8 mouse cellular contexts compared by ENCODE assay signal in genomic region chr5:35279696-35280001, GRCm38 (mm10). TPM values are rescaled to one million over a fixed set of nuclear protein-coding genes. Genes with fewer than 3 reads are reported as not detected.
DNase-seq lines count a peak whose midpoint lies in the region; ATAC-seq lines count a peak whose summit lies in the region.

No protein-coding gene starts in this region.

- peak overlapping the region; percentile 59 for H3K4me3 ChIP-seq in heart, embryonic 12.5 days
- peak overlapping the region; percentile 48 for H3K4me3 ChIP-seq in limb, embryonic 15.5 days

- no peaks in the 10 kb centered on the region for H3K36me3 ChIP-seq in heart, embryonic 12.5 days
- H3K36me3 ChIP-seq in limb, embryonic 15.5 days, result no peaks in the 10 kb centered on the region

- intact Hi-C loops in heart, postnatal 25 days (cut with DNase I), result no loop called here

- DNase-seq in heart, postnatal 25 days (ENCODE audit: low spot score), result no peak
- DNase-seq in thymus, postnatal 4 days, result peak; percentile 14
- DNase-seq in thymus, postnatal 10 days (ENCODE audit: low spot score in 2 of 2), result no peak
- DNase-seq in urinary bladder, postnatal 36 days (ENCODE audit: low spot score in 2 of 2), result no peak
- DNase-seq in adrenal gland, adult 2 months, result no peak

- no peak overlapping the region for H3K27ac ChIP-seq in heart, embryonic 12.5 days (ENCODE audit: poor library complexity, severe bottlenecking)
- no peak overlapping the region for H3K27ac ChIP-seq in limb, embryonic 15.5 days

- WGBS in heart, embryonic 12.5 days, result 0% methylated on average over 49 of the region's 49 CpGs
- WGBS in limb, embryonic 15.5 days, result 2% methylated on average over 49 of the region's 49 CpGs

- H3K9me3 ChIP-seq in heart, embryonic 12.5 days (replicated peaks), result no peaks in the 10 kb centered on the region
- no peaks in the 10 kb centered on the region for H3K9me3 ChIP-seq in limb, embryonic 15.5 days

- peak overlapping the region; percentile 28; the same call in 1 of the 2 replicates for H3K9ac ChIP-seq in heart, embryonic 12.5 days
- H3K9ac ChIP-seq in limb, embryonic 15.5 days, result no peak overlapping the region

- H3K4me1 ChIP-seq in heart, embryonic 12.5 days (replicated peaks), result peaks cover 23% of the 10 kb centered on the region
- peaks cover 25% of the 10 kb centered on the region for H3K4me1 ChIP-seq in limb, embryonic 15.5 days

- H3K4me2 ChIP-seq in heart, embryonic 12.5 days, result peak overlapping the region; percentile 96
- H3K4me2 ChIP-seq in limb, embryonic 15.5 days, result peak overlapping the region; percentile 92

- no peak for ATAC-seq in heart, embryonic 12.5 days (ENCODE audit: insufficient number of reproducible peaks, low FRiP score)
- ATAC-seq in limb, embryonic 15.5 days (ENCODE audit: insufficient number of reproducible peaks, low FRiP score, low TSS enrichment, low read depth), result no peak
- ATAC-seq in monocyte, adult 5-6 weeks (replicated peaks; ENCODE audit: insufficient number of reproducible peaks, low FRiP score, low TSS enrichment, poor library complexity, severe bottlenecking), result no peak

- peaks cover 100% of the 10 kb centered on the region for H3K27me3 ChIP-seq in heart, embryonic 12.5 days (replicated peaks)
- H3K27me3 ChIP-seq in limb, embryonic 15.5 days, result peaks cover 97% of the 10 kb centered on the region

RNA-seq across cellular contexts. Expression of gene Adra2c, which starts 1.5 kb away (rescaled TPM):
- 0.06 TPM in 2 replicates for polyA plus RNA-seq in heart, embryonic 12.5 days (2016; fragmentation: Nextera tagmentation; extraction: Ambion mirVana)
- under 1 TPM; 0.34 to 0.47 TPM for total RNA-seq in heart, postnatal 25 days (2021)
- polyA plus RNA-seq in limb, embryonic 15.5 days (2015; fragmentation: Nextera tagmentation; extraction: Ambion mirVana), result not detected in 2 replicates
- not detected in 3 replicates for total RNA-seq in monocyte, adult 5-6 weeks (2017)
- total RNA-seq in adrenal gland, adult 2 months (2021), result 1 to 10 TPM in 1 of 2 experiments, under 1 TPM in 1; 0.40 to 1.0 TPM
- 1.5 and 3.3 TPM in 2 replicates for polyA plus RNA-seq in adrenal gland, adult 2 months (2012; rRNA removed)
